In the genomic region with DNA sequence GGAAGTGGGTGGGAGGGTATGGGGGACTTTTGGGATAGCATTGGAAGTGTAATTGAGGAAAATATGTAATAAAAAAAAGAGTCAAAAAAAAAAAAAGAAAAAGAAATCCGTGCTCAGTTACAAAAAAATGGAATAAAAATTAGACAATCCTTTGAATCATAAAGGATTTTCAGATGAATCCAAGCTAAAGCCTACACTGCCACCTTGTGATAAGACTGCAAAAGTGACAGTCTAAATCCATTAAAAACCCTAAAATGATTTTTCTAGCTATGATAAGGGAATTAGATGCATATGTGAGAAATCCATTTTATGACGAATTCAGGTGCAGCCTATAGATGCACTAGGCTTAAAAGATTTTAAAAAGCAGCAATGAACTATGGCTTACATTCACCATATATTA, we compare ENCODE assay signal across 23 mouse cellular contexts. TPM values are rescaled to one million over a fixed set of nuclear protein-coding genes. Genes with fewer than 3 reads are reported as not detected.
A peak's percentile ranks its signal among the peaks of the same experiment; 100 is the strongest.
DNase-seq lines count a peak whose midpoint lies in the region; ATAC-seq and TF ChIP-seq lines count a peak whose summit lies in the region.
"Had no signal": no experiment of that assay in that cellular context is flagged by ENCODE, and none has a peak within 500 bp of the region (broad histone marks: within the 10 kb centered on the region; RNA-seq: fewer than 3 reads in every experiment).

No protein-coding gene starts in this region.

- DNase-seq in forebrain, embryonic 11.5 days (ENCODE audit: low spot score), result no peak
- peak; percentile 3 for DNase-seq in layer of hippocampus, adult 9-10 months (ENCODE audit: low spot score)
- DNase-seq in layer of hippocampus, adult 18-20 months (ENCODE audit: low spot score in 2 of 2), result no peak
- DNase-seq in MEL (ENCODE audit: low read depth, low spot score), result peak; percentile 6
- peak; percentile 0 for DNase-seq in hindlimb bud, embryonic 11.5 days (ENCODE audit: extremely low spot score, low read depth, low spot score)
- DNase-seq in adrenal gland, postnatal 10 days, result no peak
- no peak for DNase-seq in urinary bladder, postnatal 25 days (ENCODE audit: low spot score)
- DNase-seq: B cell, adult 2 months; cerebellum, adult 18-20 months; heart, postnatal 14 days; lung, adult 2 months; thymus, postnatal 4 days had no signal

- peak; percentile 39; the same call in 1 of the 2 replicates for ATAC-seq in forebrain, embryonic 11.5 days (replicated peaks; ENCODE audit: low FRiP score)
- no peak for ATAC-seq in forebrain, embryonic 12.5 days (ENCODE audit: low FRiP score)
- ATAC-seq: intestine, embryonic 15.5 days had no signal

- no peaks in the 10 kb centered on the region for H3K4me1 ChIP-seq in forebrain, embryonic 11.5 days (replicated peaks; ENCODE audit: control insufficient read depth, insufficient read depth, low read length)
- no peaks in the 10 kb centered on the region for H3K4me1 ChIP-seq in forebrain, embryonic 12.5 days
- no peaks in the 10 kb centered on the region for H3K4me1 ChIP-seq in MEL (ENCODE audit: control insufficient read depth in 1 of 2, insufficient read depth in 2 of 2, low read length in 2 of 2)
- H3K4me1 ChIP-seq: forebrain, embryonic 10.5 days; intestine, embryonic 15.5 days; limb, embryonic 13.5 days; stomach, embryonic 15.5 days had no signal

- no peak overlapping the region for H3K9ac ChIP-seq in forebrain, embryonic 11.5 days (ENCODE audit: low read length)
- no peak overlapping the region for H3K9ac ChIP-seq in forebrain, embryonic 12.5 days
- no peak overlapping the region for H3K9ac ChIP-seq in MEL (ENCODE audit: control insufficient read depth, low read depth, low read length, poor library complexity, severe bottlenecking)
- H3K9ac ChIP-seq: intestine, embryonic 15.5 days; limb, embryonic 13.5 days; stomach, embryonic 15.5 days had no signal

- no peaks in the 10 kb centered on the region for H3K79me2 ChIP-seq in MEL (ENCODE audit: control insufficient read depth, insufficient read depth, low read length, poor library complexity)

- WGBS in forebrain, embryonic 11.5 days, result 64% methylated on average over 2 of the region's 2 CpGs
- 56% methylated on average over 2 of the region's 2 CpGs for WGBS in forebrain, embryonic 12.5 days

- TF ChIP-seq RAD21 in MEL (IDR thresholded peaks at IDR 0.05; ENCODE audit: low read depth, low read length), result peak; percentile 65

- no peak overlapping the region for H3K4me2 ChIP-seq in forebrain, embryonic 11.5 days (ENCODE audit: low read depth, low read length, severe bottlenecking)
- H3K4me2 ChIP-seq in forebrain, embryonic 12.5 days, result no peak overlapping the region
- H3K4me2 ChIP-seq: intestine, embryonic 15.5 days; limb, embryonic 13.5 days; stomach, embryonic 15.5 days had no signal

- H3K27ac ChIP-seq in forebrain, embryonic 11.5 days (ENCODE audit: low read depth, low read length), result no peak overlapping the region
- no peak overlapping the region for H3K27ac ChIP-seq in forebrain, embryonic 12.5 days
- H3K27ac ChIP-seq in MEL (ENCODE audit: control insufficient read depth, low read depth, low read length), result no peak overlapping the region
- H3K27ac ChIP-seq: forebrain, embryonic 10.5 days; intestine, embryonic 15.5 days; limb, embryonic 13.5 days; stomach, embryonic 15.5 days had no signal

- H3K27me3 ChIP-seq in forebrain, embryonic 11.5 days (ENCODE audit: control insufficient read depth, insufficient read depth, low read length), result no peaks in the 10 kb centered on the region
- no peaks in the 10 kb centered on the region for H3K27me3 ChIP-seq in forebrain, embryonic 12.5 days
- H3K27me3 ChIP-seq in MEL (ENCODE audit: control insufficient read depth in 1 of 2, insufficient read depth in 2 of 2, low read length in 2 of 2), result no peaks in the 10 kb centered on the region
- H3K27me3 ChIP-seq: intestine, embryonic 15.5 days; limb, embryonic 13.5 days; stomach, embryonic 15.5 days had no signal

- TF ChIP-seq POLR2A in MEL (IDR thresholded peaks at IDR 0.05; ENCODE audit: control insufficient read depth in 1 of 2, insufficient read depth in 1 of 2, low read depth in 1 of 2, low read length in 2 of 2, poor library complexity in 1 of 2), result no peak

- no peaks in the 10 kb centered on the region for H3K36me3 ChIP-seq in forebrain, embryonic 11.5 days (ENCODE audit: control insufficient read depth, insufficient read depth, low read length)
- H3K36me3 ChIP-seq in forebrain, embryonic 12.5 days (replicated peaks), result no peaks in the 10 kb centered on the region
- H3K36me3 ChIP-seq in MEL (ENCODE audit: control insufficient read depth in 1 of 2, insufficient read depth in 2 of 2, low read length in 2 of 2), result no peaks in the 10 kb centered on the region
- H3K36me3 ChIP-seq: forebrain, embryonic 10.5 days; G1E; intestine, embryonic 15.5 days; limb, embryonic 13.5 days; stomach, embryonic 15.5 days had no signal

- TF ChIP-seq CTCF in MEL (IDR thresholded peaks at IDR 0.05 in 2 of 3, conservative IDR thresholded peaks at IDR 0.05 in 1 of 3; ENCODE audit: control insufficient read depth in 1 of 3, insufficient read depth in 1 of 3, low read depth in 2 of 3, low read length in 3 of 3, poor library complexity in 1 of 3, severe bottlenecking in 1 of 3), result peak in 1 of 3 experiments; percentile 51; a peak in 2 of 6 replicates

- no peak overlapping the region for H3K4me3 ChIP-seq in forebrain, embryonic 11.5 days (ENCODE audit: low read depth, low read length)
- H3K4me3 ChIP-seq in forebrain, embryonic 12.5 days (replicated peaks), result no peak overlapping the region
- H3K4me3 ChIP-seq in MEL (ENCODE audit: control insufficient read depth in 1 of 2, insufficient read depth in 1 of 2, low read depth in 2 of 2, low read length in 2 of 2), result no peak overlapping the region
- H3K4me3 ChIP-seq: forebrain, embryonic 10.5 days; intestine, embryonic 15.5 days; limb, embryonic 13.5 days; stomach, embryonic 15.5 days had no signal

- no peaks in the 10 kb centered on the region for H3K9me3 ChIP-seq in forebrain, embryonic 11.5 days (ENCODE audit: control insufficient read depth, low read length)
- H3K9me3 ChIP-seq in forebrain, embryonic 12.5 days, result no peaks in the 10 kb centered on the region
- no peaks in the 10 kb centered on the region for H3K9me3 ChIP-seq in MEL (replicated peaks; ENCODE audit: insufficient read depth, low read length)
- H3K9me3 ChIP-seq: forebrain, embryonic 10.5 days; intestine, embryonic 15.5 days; limb, embryonic 13.5 days; stomach, embryonic 15.5 days had no signal

- TF ChIP-seq EP300 in MEL (IDR thresholded peaks at IDR 0.05; ENCODE audit: low read depth in 1 of 2, low read length in 2 of 2), result no peak

TF ChIP-seq in MEL, 35 proteins besides CTCF, POLR2A, EP300 and RAD21:
- TF ChIP-seq GABPA (IDR thresholded peaks at IDR 0.05; ENCODE audit: low read depth, low read length), result no peak
- peak; percentile 69 for TF ChIP-seq SMC3 (IDR thresholded peaks at IDR 0.05; ENCODE audit: low read depth, low read length)
- TF ChIP-seq ZC3H11A (IDR thresholded peaks at IDR 0.05; ENCODE audit: low read depth, low read length), result peak; percentile 59
- TF ChIP-seq UBTF (IDR thresholded peaks at IDR 0.05; ENCODE audit: borderline replicate concordance, insufficient read depth, low read depth, low read length), result no peak
TF ChIP-seq in MEL: peak in this region for 2.

RNA-seq across cellular contexts. Expression of a gene that starts 13.2 kb away (rescaled TPM):
- not detected in 2 replicates for polyA plus RNA-seq in forebrain, embryonic 11.5 days (2014; fragmentation: Nextera tagmentation; extraction: Ambion mirVana)
- polyA plus RNA-seq in forebrain, embryonic 12.5 days (2016; fragmentation: Nextera tagmentation; extraction: Ambion mirVana), result not detected in 2 replicates
- not detected for total RNA-seq in layer of hippocampus, adult 18-20 months (2021)
- total RNA-seq in MEL (2012; rRNA removed), result not detected in 2 replicates
- polyA plus RNA-seq in MEL (2012; ENCODE audit: insufficient read depth in 1 of 2, insufficient read length in 2 of 2, low read depth in 1 of 2, low replicate concordance in 2 of 2, missing spikeins in 1 of 2), result not detected
- not detected for total RNA-seq in adrenal gland, postnatal 10 days (2021)
- total RNA-seq: adrenal gland, postnatal 4 days; gastrocnemius, adult 8-10 months; heart, adult 8-10 months; heart, postnatal 14 days; megakaryocyte-erythroid progenitor cell, adult 5-6 weeks had no signal
- polyA plus RNA-seq: forebrain, embryonic 10.5 days; G1E; intestine, embryonic 15.5 days; limb, embryonic 13.5 days; lung, adult 2 months; neural tube, embryonic 11.5 days; stomach, embryonic 15.5 days had no signal

RNA-seq across cellular contexts. Expression of a gene that starts 33.7 kb away (rescaled TPM):
- not detected in 2 replicates for polyA plus RNA-seq in forebrain, embryonic 11.5 days (2014; fragmentation: Nextera tagmentation; extraction: Ambion mirVana)
- not detected in 2 replicates for polyA plus RNA-seq in forebrain, embryonic 12.5 days (2016; fragmentation: Nextera tagmentation; extraction: Ambion mirVana)
- total RNA-seq in layer of hippocampus, adult 18-20 months (2021), result not detected
- total RNA-seq in MEL (2012; rRNA removed), result not detected in 2 replicates
- polyA plus RNA-seq in MEL (2012; ENCODE audit: insufficient read depth in 1 of 2, insufficient read length in 2 of 2, low read depth in 1 of 2, low replicate concordance in 2 of 2, missing spikeins in 1 of 2), result not detected
- not detected for total RNA-seq in adrenal gland, postnatal 10 days (2021)
- total RNA-seq: adrenal gland, postnatal 4 days; G1E; gastrocnemius, adult 8-10 months; heart, adult 8-10 months; heart, postnatal 14 days; megakaryocyte-erythroid progenitor cell, adult 5-6 weeks had no signal
- polyA plus RNA-seq: forebrain, embryonic 10.5 days; G1E; intestine, embryonic 15.5 days; limb, embryonic 13.5 days; lung, adult 2 months; neural tube, embryonic 11.5 days; stomach, embryonic 15.5 days had no signal

RNA-seq across cellular contexts. Expression of a gene that starts 46.4 kb away (rescaled TPM):
- polyA plus RNA-seq in forebrain, embryonic 11.5 days (2014; fragmentation: Nextera tagmentation; extraction: Ambion mirVana), result not detected in 2 replicates
- polyA plus RNA-seq in forebrain, embryonic 12.5 days (2016; fragmentation: Nextera tagmentation; extraction: Ambion mirVana), result not detected in 2 replicates
- not detected for total RNA-seq in layer of hippocampus, adult 18-20 months (2021)
- not detected in 2 replicates for total RNA-seq in MEL (2012; rRNA removed)
- not detected for polyA plus RNA-seq in MEL (2012; ENCODE audit: insufficient read depth in 1 of 2, insufficient read length in 2 of 2, low read depth in 1 of 2, low replicate concordance in 2 of 2, missing spikeins in 1 of 2)
- total RNA-seq in adrenal gland, postnatal 10 days (2021), result not detected
- total RNA-seq: adrenal gland, postnatal 4 days; G1E; gastrocnemius, adult 8-10 months; heart, adult 8-10 months; heart, postnatal 14 days; megakaryocyte-erythroid progenitor cell, adult 5-6 weeks had no signal
- polyA plus RNA-seq: forebrain, embryonic 10.5 days; G1E; intestine, embryonic 15.5 days; limb, embryonic 13.5 days; lung, adult 2 months; neural tube, embryonic 11.5 days; stomach, embryonic 15.5 days had no signal

RNA-seq across cellular contexts. Expression of a gene that starts 48.4 kb away (rescaled TPM):
- polyA plus RNA-seq in forebrain, embryonic 11.5 days (2014; fragmentation: Nextera tagmentation; extraction: Ambion mirVana), result not detected in 2 replicates
- polyA plus RNA-seq in forebrain, embryonic 12.5 days (2016; fragmentation: Nextera tagmentation; extraction: Ambion mirVana), result not detected in 2 replicates
- total RNA-seq in layer of hippocampus, adult 18-20 months (2021), result not detected
- total RNA-seq in MEL (2012; rRNA removed), result not detected in 2 replicates
- polyA plus RNA-seq in MEL (2012; ENCODE audit: insufficient read depth in 1 of 2, insufficient read length in 2 of 2, low read depth in 1 of 2, low replicate concordance in 2 of 2, missing spikeins in 1 of 2), result not detected
- not detected for total RNA-seq in adrenal gland, postnatal 10 days (2021)
- total RNA-seq: adrenal gland, postnatal 4 days; gastrocnemius, adult 8-10 months; heart, adult 8-10 months; heart, postnatal 14 days; megakaryocyte-erythroid progenitor cell, adult 5-6 weeks had no signal
- polyA plus RNA-seq: forebrain, embryonic 10.5 days; G1E; intestine, embryonic 15.5 days; limb, embryonic 13.5 days; lung, adult 2 months; neural tube, embryonic 11.5 days; stomach, embryonic 15.5 days had no signal

RNA-seq across cellular contexts. Expression of a gene that starts 57.6 kb away (rescaled TPM):
- polyA plus RNA-seq in forebrain, embryonic 11.5 days (2014; fragmentation: Nextera tagmentation; extraction: Ambion mirVana), result not detected in 2 replicates
- polyA plus RNA-seq in forebrain, embryonic 12.5 days (2016; fragmentation: Nextera tagmentation; extraction: Ambion mirVana), result not detected in 2 replicates
- total RNA-seq in layer of hippocampus, adult 18-20 months (2021), result not detected
- not detected in 2 replicates for total RNA-seq in MEL (2012; rRNA removed)
- not detected for polyA plus RNA-seq in MEL (2012; ENCODE audit: insufficient read depth in 1 of 2, insufficient read length in 2 of 2, low read depth in 1 of 2, low replicate concordance in 2 of 2, missing spikeins in 1 of 2)
- total RNA-seq in adrenal gland, postnatal 10 days (2021), result not detected
- total RNA-seq: adrenal gland, postnatal 4 days; G1E; gastrocnemius, adult 8-10 months; heart, adult 8-10 months; heart, postnatal 14 days; megakaryocyte-erythroid progenitor cell, adult 5-6 weeks had no signal
- polyA plus RNA-seq: forebrain, embryonic 10.5 days; G1E; intestine, embryonic 15.5 days; limb, embryonic 13.5 days; lung, adult 2 months; neural tube, embryonic 11.5 days; stomach, embryonic 15.5 days had no signal

Comparison
In these comparisons a context has a peak if more than half of its experiments do, and no peak if none do; other contexts are left out.
1. DNase-seq: peak in layer of hippocampus, adult 9-10 months (single experiment), MEL (single experiment) and hindlimb bud, embryonic 11.5 days (single experiment); none in forebrain, embryonic 11.5 days (single experiment), layer of hippocampus, adult 18-20 months (0 of 2), adrenal gland, postnatal 10 days (single experiment) and urinary bladder, postnatal 25 days (single experiment).